Mouse (Mus musculus) limb, embryonic 14.5 days (tissue): ENCODE measurements around the gene Fam234b. TPM values are rescaled to one million over a fixed set of nuclear protein-coding genes. Genes with fewer than 3 reads are reported as not detected.

ENCODE experiments used
- ATAC-seq: fragments of 200-750 bp; cut with Nextera tagmentation; 2 replicates; pipeline ENCODE4 v1.8.0; 2017; ENCODE audit warnings: low read depth, moderate number of reproducible peaks, moderate TSS enrichment; ENCODE audit not compliant: low FRiP score
- DNase-seq: peaks from one replicate; pipeline ENCODE4 v3.0.0-alpha.2; 2015; ENCODE audit warnings: low spot score
- H3K27ac ChIP-seq: fragments of 300-500 bp; sonication (generic); replicated peaks from 2 replicates; pipeline ENCODE4 v1.5.1; 2014; ENCODE audit warnings: low read depth, mild to moderate bottlenecking, low read length, moderate library complexity, mixed read lengths
- H3K27me3 ChIP-seq: fragments of 300-500 bp; sonication (generic); 2 replicates; pipeline ENCODE4 v1.6.1; 2014; ENCODE audit warnings: low read length, mixed read lengths; ENCODE audit not compliant: control insufficient read depth, insufficient read depth
- H3K36me3 ChIP-seq: fragments of 300-500 bp; sonication (generic); 2 replicates; pipeline ENCODE4 v1.6.1; 2014; ENCODE audit warnings: mild to moderate bottlenecking, low read length, moderate library complexity, mixed read lengths; ENCODE audit not compliant: control insufficient read depth, insufficient read depth
- H3K4me1 ChIP-seq: fragments of 300-500 bp; sonication (generic); 2 replicates; pipeline ENCODE4 v1.6.1; 2014; ENCODE audit warnings: antibody characterized with exemption, low read length, mixed read lengths; ENCODE audit not compliant: control insufficient read depth, insufficient read depth
- H3K4me2 ChIP-seq: fragments of 300-500 bp; sonication (generic); replicated peaks from 2 replicates; pipeline ENCODE4 v1.6.1; 2014; ENCODE audit warnings: low read depth, mild to moderate bottlenecking, low read length, moderate library complexity; ENCODE audit not compliant: severe bottlenecking
- H3K4me3 ChIP-seq: fragments of 300-500 bp; sonication (generic); replicated peaks from 2 replicates; pipeline ENCODE4 v1.5.1; 2014; ENCODE audit warnings: low read length
- H3K9ac ChIP-seq: fragments of 300-500 bp; sonication (generic); 2 replicates; pipeline ENCODE4 v1.6.1; 2014; ENCODE audit warnings: mild to moderate bottlenecking, low read depth, low read length, moderate library complexity; ENCODE audit not compliant: severe bottlenecking
- H3K9me3 ChIP-seq: fragments of 300-500 bp; sonication (generic); 2 replicates; pipeline ENCODE4 v1.6.1; 2016; ENCODE audit warnings: low read length; ENCODE audit not compliant: control insufficient read depth
- POLR2A ChIP-seq: fragments of 200-500 bp; IDR thresholded peaks from 2 replicates; pipeline ENCODE4 v1.8.0; 2012; ENCODE audit warnings: inconsistent platforms, mild to moderate bottlenecking, moderate library complexity, borderline replicate concordance; ENCODE audit not compliant: insufficient read depth, insufficient read length; ENCODE audit errors: extremely low read depth
- WGBS: fragments of 180-500 bp; shearing (Covaris S2); extraction: QIAGEN DNeasy Blood & Tissue Kit; methylation state at CpG from one replicate; pipeline ENCODE4 v1.1.7; 2014; 5-methylcytosine and 5-hydroxymethylcytosine counted together
- polyA plus RNA-seq, 2 experiments: library from polyadenylated mRNA; depleted of rRNA in 1 of 2; stranded (reverse) in 1 of 2; unstranded in 1 of 2; fragments of >200 nt; fragmentation: Nextera tagmentation in 1 of 2; extraction: Ambion mirVana in 1 of 2; gene quantifications; 2 replicates each; pipeline versions ENCODE4 v1.2.1 to v1.2.3; 2012 to 2014

Gene Fam234b
- polyA plus RNA-seq, 2 experiments: 23.9 to 26.2 TPM

DNA sequence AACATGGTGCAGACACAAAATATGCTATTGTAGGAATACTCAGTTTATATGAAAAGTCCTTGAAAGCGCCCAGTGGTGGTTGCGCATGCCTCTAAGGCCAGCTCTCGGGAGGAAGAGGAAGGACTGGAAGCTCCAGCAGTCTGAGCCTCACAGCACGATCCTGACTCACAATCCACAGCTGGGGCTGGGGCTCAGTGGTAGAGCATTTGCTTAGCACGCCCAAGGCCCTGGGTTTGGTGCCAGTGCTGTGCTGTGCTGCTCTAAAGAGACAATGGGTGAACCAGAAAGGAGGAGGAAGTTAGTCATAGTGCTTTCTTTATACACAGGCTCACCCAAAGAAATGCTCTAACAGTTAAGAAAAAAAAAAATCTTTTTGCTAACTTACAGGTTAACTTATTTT is 44.1 kb upstream of the Fam234b start:
- no peak for ATAC-seq

DNA sequence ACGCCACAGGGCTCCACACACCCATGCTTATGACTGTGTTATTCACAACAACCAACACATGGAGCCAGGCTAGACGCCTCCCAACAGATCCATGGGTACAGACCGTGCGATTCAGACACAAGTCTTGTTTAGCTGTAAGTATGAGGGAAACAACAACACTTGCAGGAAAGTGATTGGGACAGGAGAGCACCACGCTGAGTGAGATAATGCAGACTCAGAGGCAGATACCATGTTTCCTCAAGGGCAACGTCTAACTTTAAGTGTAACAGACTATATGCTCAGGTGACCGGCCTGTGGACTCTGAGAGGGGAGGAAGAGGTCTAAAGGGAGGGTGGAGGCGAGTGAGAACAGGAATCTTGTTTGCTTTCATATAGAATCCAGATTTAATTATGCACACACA is 41.2 kb upstream of the Fam234b start:
- no peak for DNase-seq
- WGBS: 73% methylated on average over 8 of the region's 8 CpGs
- H3K4me2 ChIP-seq: no peak overlapping the region
- H3K4me1 ChIP-seq: no peaks in the 10 kb centered on the region
- no peak for ATAC-seq
- no peaks in the 10 kb centered on the region for H3K9me3 ChIP-seq
- H3K4me3 ChIP-seq: no peak overlapping the region
- H3K9ac ChIP-seq: no peak overlapping the region
- no peaks in the 10 kb centered on the region for H3K27me3 ChIP-seq
- H3K27ac ChIP-seq: no peak overlapping the region
- H3K36me3 ChIP-seq: no peaks in the 10 kb centered on the region
- TF ChIP-seq POLR2A: no peak

More for the DNA sequence above, 44.1 kb upstream of the Fam234b start:
- TF ChIP-seq POLR2A: no peak
- Histone ChIP-seq H3K27me3 (no peaks in the 10 kb centered on the region), H3K27ac (no peak overlapping the region), H3K9ac (no peak overlapping the region), H3K4me2 (no peak overlapping the region), H3K4me3 (no peak overlapping the region), H3K36me3 (no peaks in the 10 kb centered on the region), H3K4me1 (no peaks in the 10 kb centered on the region), H3K9me3 (no peaks in the 10 kb centered on the region)
- DNase-seq: no peak
- 79% methylated on average over 5 of the region's 5 CpGs for WGBS

DNA sequence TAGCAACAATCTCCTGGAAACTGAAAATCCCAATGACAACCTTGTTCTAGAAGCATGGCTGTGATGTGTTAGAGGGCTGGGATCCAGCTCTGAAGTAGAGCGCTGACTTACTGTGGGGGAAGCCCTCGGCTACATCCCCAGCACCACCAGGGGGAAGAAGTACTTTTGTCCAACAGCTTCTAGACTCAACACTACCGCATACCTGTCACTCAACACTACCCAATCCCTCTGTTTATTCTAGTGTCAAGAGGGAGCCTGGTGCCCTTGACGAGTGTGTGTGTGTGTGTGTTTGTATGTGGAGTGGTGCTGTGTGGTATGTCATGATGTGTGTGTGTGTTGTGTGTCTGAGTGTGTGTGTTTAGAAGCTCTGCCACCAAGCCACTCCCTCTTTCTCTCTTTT is 40.3 kb upstream of the Fam234b start:
- Histone ChIP-seq H3K4me2 (no peak overlapping the region), H3K9me3 (no peaks in the 10 kb centered on the region), H3K9ac (no peak overlapping the region), H3K4me3 (no peak overlapping the region), H3K27me3 (no peaks in the 10 kb centered on the region), H3K4me1 (no peaks in the 10 kb centered on the region), H3K27ac (no peak overlapping the region), H3K36me3 (no peaks in the 10 kb centered on the region)
- DNase-seq (no peak), ATAC-seq (no peak)
- WGBS: 78% methylated on average over 4 of the region's 4 CpGs
- TF ChIP-seq POLR2A: no peak

DNA sequence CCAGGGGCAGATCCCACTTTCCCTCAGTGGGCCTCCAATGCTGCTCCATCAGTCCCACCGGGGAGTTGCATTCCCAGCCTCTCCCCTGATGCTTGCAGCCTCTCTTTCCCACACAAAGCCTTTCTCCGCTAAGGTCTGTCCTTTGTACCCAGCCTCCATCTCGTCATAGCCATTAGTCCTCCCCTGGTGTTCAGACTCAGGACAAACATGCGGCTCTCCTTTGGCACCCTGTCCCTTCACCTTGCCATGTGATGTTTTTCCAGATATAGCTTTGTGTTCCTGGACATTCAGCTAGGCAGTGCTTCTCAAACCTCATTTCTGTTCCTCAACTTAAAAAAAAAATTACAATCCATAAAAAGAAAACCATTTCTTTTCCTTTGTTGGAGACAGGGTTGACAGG is 39.3 kb upstream of the Fam234b start:
- H3K4me3 ChIP-seq: no peak overlapping the region
- no peaks in the 10 kb centered on the region for H3K4me1 ChIP-seq
- 62% methylated on average over 4 of the region's 4 CpGs for WGBS
- H3K27me3 ChIP-seq: no peaks in the 10 kb centered on the region
- no peak for TF ChIP-seq POLR2A
- no peaks in the 10 kb centered on the region for H3K36me3 ChIP-seq
- no peaks in the 10 kb centered on the region for H3K9me3 ChIP-seq
- ATAC-seq (no peak), DNase-seq (no peak)
- no peak overlapping the region for H3K4me2 ChIP-seq
- H3K27ac ChIP-seq: no peak overlapping the region
- H3K9ac ChIP-seq: no peak overlapping the region

DNA sequence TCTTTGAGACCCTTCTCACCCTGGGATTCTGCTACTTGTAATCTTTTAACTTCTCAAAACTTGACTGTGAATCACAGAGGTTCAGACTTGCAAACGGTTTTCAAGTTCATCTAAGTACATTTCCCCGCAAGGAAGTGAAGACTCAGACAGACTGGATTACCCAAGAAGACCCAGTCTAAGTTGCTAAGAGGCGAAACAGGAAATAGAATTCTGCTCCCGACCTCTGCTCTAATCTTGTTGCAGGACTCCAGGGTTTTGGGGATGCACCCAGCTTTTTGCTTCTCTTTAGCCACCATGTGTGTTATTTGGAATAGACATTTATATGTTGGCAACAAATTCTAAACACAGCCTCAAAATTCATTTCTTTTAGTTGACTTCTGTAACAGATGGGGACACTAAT is 36.4 kb upstream of the Fam234b start:
- no peak overlapping the region for H3K4me2 ChIP-seq
- H3K9me3 ChIP-seq: no peaks in the 10 kb centered on the region
- H3K4me3 ChIP-seq: no peak overlapping the region
- no peaks in the 10 kb centered on the region for H3K27me3 ChIP-seq
- DNase-seq (no peak), ATAC-seq (no peak)
- H3K36me3 ChIP-seq: no peaks in the 10 kb centered on the region
- H3K27ac ChIP-seq: no peak overlapping the region
- no peak overlapping the region for H3K9ac ChIP-seq
- 68% methylated on average over 4 of the region's 4 CpGs for WGBS
- no peak for TF ChIP-seq POLR2A
- no peaks in the 10 kb centered on the region for H3K4me1 ChIP-seq

DNA sequence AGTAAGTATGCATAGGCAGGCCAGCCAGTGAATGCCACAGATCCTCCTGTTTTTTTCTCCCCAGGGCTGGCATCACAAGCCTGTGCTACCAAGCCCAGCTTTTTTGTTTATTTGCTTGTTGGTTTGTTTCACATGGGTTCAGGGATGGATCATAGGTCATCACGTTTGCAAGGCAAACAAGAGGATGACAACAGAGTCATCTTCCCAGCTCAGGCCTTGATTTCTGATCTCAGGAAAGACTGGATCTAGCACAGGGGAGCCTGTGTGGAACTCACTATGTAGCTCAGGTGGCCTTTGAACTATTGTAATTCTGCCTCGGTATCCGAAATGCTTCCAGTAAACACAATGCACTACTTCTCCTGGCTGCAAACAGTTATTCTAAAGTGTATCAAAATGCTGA is 35.5 kb upstream of the Fam234b start:
- no peaks in the 10 kb centered on the region for H3K27me3 ChIP-seq
- DNase-seq (no peak), ATAC-seq (no peak)
- no peaks in the 10 kb centered on the region for H3K36me3 ChIP-seq
- no peak overlapping the region for H3K4me3 ChIP-seq
- no peak overlapping the region for H3K4me2 ChIP-seq
- TF ChIP-seq POLR2A: no peak
- H3K9ac ChIP-seq: no peak overlapping the region
- H3K27ac ChIP-seq: no peak overlapping the region
- no peaks in the 10 kb centered on the region for H3K9me3 ChIP-seq
- 88% methylated on average over 3 of the region's 3 CpGs for WGBS
- no peaks in the 10 kb centered on the region for H3K4me1 ChIP-seq
